Mouse (Mus musculus) heart, postnatal 0 days (tissue): ENCODE measurements around the gene Rnf4. TPM values are rescaled to one million over a fixed set of nuclear protein-coding genes. Genes with fewer than 3 reads are reported as not detected.

ENCODE experiments used
- ATAC-seq: fragments of 200-750 bp; cut with Nextera tagmentation; 2 replicates; pipeline ENCODE4 v1.8.0; 2017; ENCODE audit warnings: low read depth, moderate number of reproducible peaks, moderate library complexity; ENCODE audit not compliant: insufficient read depth
- DNase-seq: peaks from one replicate; pipeline ENCODE4 v3.0.0-alpha.2; 2016; ENCODE audit warnings: low spot score
- H3K27ac ChIP-seq: fragments of 300-500 bp; sonication (generic); 2 replicates; pipeline ENCODE4 v1.5.1; 2014; ENCODE audit warnings: low read depth, mild to moderate bottlenecking
- H3K27me3 ChIP-seq: fragments of 300-500 bp; sonication (generic); 2 replicates; pipeline ENCODE4 v1.6.1; 2014; ENCODE audit warnings: low read length, mixed read lengths; ENCODE audit not compliant: control insufficient read depth, insufficient read depth
- H3K36me3 ChIP-seq: fragments of 300-500 bp; sonication (generic); replicated peaks from 2 replicates; pipeline ENCODE4 v1.6.1; 2014; ENCODE audit warnings: low read length, mixed read lengths; ENCODE audit not compliant: control insufficient read depth, insufficient read depth
- H3K4me1 ChIP-seq: fragments of 300-500 bp; sonication (generic); 2 replicates; pipeline ENCODE4 v1.6.1; 2014; ENCODE audit warnings: antibody characterized with exemption; ENCODE audit not compliant: control insufficient read depth, insufficient read depth
- H3K4me2 ChIP-seq: fragments of 300-500 bp; sonication (generic); 2 replicates; pipeline ENCODE4 v1.6.1; 2014; ENCODE audit warnings: low read depth, mild to moderate bottlenecking, low read length, moderate library complexity
- H3K4me3 ChIP-seq: fragments of 300-500 bp; sonication (generic); 2 replicates; pipeline ENCODE4 v1.5.1; 2014; ENCODE audit warnings: low read depth, low read length
- H3K9ac ChIP-seq: fragments of 300-500 bp; sonication (generic); replicated peaks from 2 replicates; pipeline ENCODE4 v1.6.1; 2014; ENCODE audit warnings: low read depth, low read length, mixed read lengths
- H3K9me3 ChIP-seq: fragments of 300-500 bp; sonication (generic); replicated peaks from 2 replicates; pipeline ENCODE4 v1.6.1; 2016; ENCODE audit warnings: low read length; ENCODE audit not compliant: control insufficient read depth
- CTCF ChIP-seq: IDR thresholded peaks from 2 replicates; pipeline ENCODE4 v1.5.1; 2016; ENCODE audit warnings: antibody characterized with exemption, control low read depth, low read depth
- EP300 ChIP-seq: IDR thresholded peaks from 2 replicates; pipeline ENCODE4 v1.6.1; 2016; ENCODE audit warnings: antibody characterized with exemption, low read depth
- WGBS: fragments of 180-500 bp; shearing (Covaris S2); extraction: QIAGEN DNeasy Blood & Tissue Kit; methylation state at CpG from one replicate; pipeline ENCODE4 v1.1.7; 2014; 5-methylcytosine and 5-hydroxymethylcytosine counted together
- polyA plus RNA-seq: library from polyadenylated mRNA; unstranded; fragments of >200 nt; fragmentation: Nextera tagmentation; extraction: Ambion mirVana; gene quantifications from 2 replicates; pipeline ENCODE4 v1.2.1, GENCODE M21; 2015
- total RNA-seq: library from RNA; depleted of rRNA; stranded (reverse); fragments of >200 nt; gene quantifications from 2 replicates; pipeline ENCODE4 v1.2.3, GENCODE M21; 2014; ENCODE audit warnings: low replicate concordance

The Rnf4 gene
- total and polyA plus RNA-seq, 2 experiments from 2014 or later = 61.1 to 82.5 TPM

GRCm38 (mm10) chr5:34289286-34289685 is 46.8 kb upstream of the Rnf4 start:
- DNase-seq = no peak
- WGBS = 54% methylated on average over 2 of the region's 2 CpGs

GRCm38 (mm10) chr5:34293363-34293762 is 42.7 kb upstream of the Rnf4 start:
- H3K4me1 ChIP-seq = peaks cover 14% of the 10 kb centered on the region
- ATAC-seq (no peak), DNase-seq (no peak)
- no peaks in the 10 kb centered on the region for H3K36me3 ChIP-seq
- no peaks in the 10 kb centered on the region for H3K9me3 ChIP-seq
- peaks cover 20% of the 10 kb centered on the region for H3K27me3 ChIP-seq
- TF ChIP-seq EP300 (no peak), CTCF (no peak)
- no peak overlapping the region for H3K27ac ChIP-seq
- WGBS = 77% methylated on average over 6 of the region's 6 CpGs
- H3K4me3 ChIP-seq = no peak overlapping the region
- H3K4me2 ChIP-seq = no peak overlapping the region
- H3K9ac ChIP-seq = no peak overlapping the region

More at GRCm38 (mm10) chr5:34289286-34289685, 46.8 kb upstream of the Rnf4 start:
- Histone ChIP-seq H3K9ac (no peak overlapping the region), H3K27me3 (peaks cover 57% of the 10 kb centered on the region), H3K4me3 (no peak overlapping the region), H3K9me3 (no peaks in the 10 kb centered on the region), H3K4me1 (peaks cover 3% of the 10 kb centered on the region), H3K4me2 (no peak overlapping the region), H3K27ac (no peak overlapping the region), H3K36me3 (no peaks in the 10 kb centered on the region)
- TF ChIP-seq CTCF (no peak), EP300 (no peak)
- ATAC-seq = no peak

DNA sequence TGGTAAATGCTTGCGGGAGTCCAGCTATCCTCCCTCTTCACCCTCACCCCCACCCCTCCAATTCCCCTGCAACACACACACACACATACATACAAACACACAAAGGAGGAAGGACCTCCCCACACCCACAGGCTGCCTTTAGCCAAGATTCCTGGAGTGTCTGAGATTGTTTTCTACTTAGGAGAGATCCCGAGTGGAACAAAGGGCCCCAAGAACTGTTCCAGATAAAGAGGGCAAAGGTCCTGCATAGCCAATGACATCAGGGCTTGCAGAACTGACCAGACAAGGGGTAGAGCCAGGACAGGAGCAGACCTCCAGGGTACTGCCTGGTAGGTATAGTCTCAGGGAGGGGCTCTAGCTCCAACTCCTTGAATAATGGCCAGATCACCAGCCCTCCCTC is 41.4 kb upstream of the Rnf4 start:
- ATAC-seq = peak; percentile 69
- 18% methylated on average over 2 of the region's 2 CpGs for WGBS
- Histone ChIP-seq H3K4me3 (no peak overlapping the region), H3K9me3 (no peaks in the 10 kb centered on the region), H3K27ac (peak overlapping the region; percentile 30; the same call in 1 of the 2 replicates), H3K27me3 (peaks cover 10% of the 10 kb centered on the region), H3K36me3 (no peaks in the 10 kb centered on the region), H3K4me2 (no peak overlapping the region), H3K4me1 (peaks cover 14% of the 10 kb centered on the region), H3K9ac (no peak overlapping the region)
- TF ChIP-seq CTCF = no peak
- no peak for TF ChIP-seq EP300
- DNase-seq = peak; percentile 40

GRCm38 (mm10) chr5:34295141-34295540 is 40.9 kb upstream of the Rnf4 start:
- no peak overlapping the region for H3K4me3 ChIP-seq
- H3K27me3 ChIP-seq = peaks cover 7% of the 10 kb centered on the region; the same call in 1 of the 2 replicates
- no peaks in the 10 kb centered on the region for H3K36me3 ChIP-seq
- no peak overlapping the region for H3K4me2 ChIP-seq
- H3K4me1 ChIP-seq = peaks cover 14% of the 10 kb centered on the region
- no peaks in the 10 kb centered on the region for H3K9me3 ChIP-seq
- TF ChIP-seq CTCF (no peak), EP300 (no peak)
- 79% methylated on average over 2 of the region's 2 CpGs for WGBS
- H3K27ac ChIP-seq = no peak overlapping the region
- DNase-seq (no peak), ATAC-seq (no peak)
- H3K9ac ChIP-seq = no peak overlapping the region

DNA sequence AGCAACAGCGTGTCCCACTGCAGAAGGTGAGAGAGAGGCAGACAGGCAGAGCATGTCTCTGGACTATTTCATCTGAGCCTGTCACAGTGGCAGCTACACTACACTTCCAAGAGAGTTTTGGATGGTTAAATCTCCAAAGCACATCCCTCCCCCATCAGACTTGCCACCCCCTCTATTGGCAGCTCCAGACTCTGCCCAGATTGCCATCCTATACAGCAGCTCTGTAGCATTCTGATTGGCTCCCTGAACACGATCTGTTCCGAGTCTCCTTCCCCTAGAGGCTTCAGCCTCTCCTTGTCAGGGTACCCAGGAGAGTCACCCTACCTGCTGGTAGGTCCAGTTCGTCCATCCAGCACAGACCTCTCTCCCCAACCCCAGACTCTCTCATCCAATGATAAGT is 38.0 kb upstream of the Rnf4 start:
- DNase-seq (no peak), ATAC-seq (no peak)
- Histone ChIP-seq H3K27ac (no peak overlapping the region), H3K9ac (no peak overlapping the region), H3K4me1 (peaks cover 14% of the 10 kb centered on the region), H3K36me3 (no peaks in the 10 kb centered on the region), H3K4me3 (no peak overlapping the region), H3K4me2 (no peak overlapping the region), H3K27me3 (0 out of 2 replicates have a peak, but pooled peaks cover 4% of the 10 kb centered on the region), H3K9me3 (no peaks in the 10 kb centered on the region)
- WGBS = 59% methylated on average over 4 of the region's 4 CpGs
- TF ChIP-seq EP300 = no peak

DNA sequence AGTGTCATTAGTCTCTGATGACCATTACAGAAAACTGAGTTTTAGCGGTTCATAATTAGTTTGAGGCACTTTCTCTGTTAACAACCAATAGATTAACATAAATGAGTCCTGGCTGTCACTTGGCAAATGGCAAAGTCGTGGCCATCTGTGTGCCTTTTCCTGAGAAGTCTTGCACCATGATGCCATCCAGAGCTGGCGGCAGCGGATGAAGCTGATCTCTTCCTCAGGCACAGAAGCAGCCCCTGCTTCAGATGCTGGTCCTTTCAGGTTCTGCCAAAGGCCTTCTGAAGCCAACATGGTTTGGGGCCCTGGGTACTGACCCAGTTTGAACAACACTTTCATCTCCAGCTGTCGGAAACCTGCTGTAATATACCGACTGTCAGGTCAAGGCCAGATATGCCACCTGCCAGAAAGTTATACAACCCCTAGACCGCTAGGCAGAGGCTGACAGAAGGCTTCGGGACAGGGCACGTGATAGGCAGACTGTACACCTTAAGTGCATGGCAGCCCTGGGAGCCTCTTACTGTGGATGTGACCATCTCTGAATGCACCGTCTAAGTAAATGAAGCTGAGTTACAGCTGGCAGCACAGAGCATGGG is 37.1 kb upstream of the Rnf4 start:
- ATAC-seq = no peak
- WGBS = 81% methylated on average over 10 of the region's 10 CpGs
- Histone ChIP-seq H3K9ac (no peak overlapping the region), H3K4me3 (no peak overlapping the region), H3K9me3 (no peaks in the 10 kb centered on the region), H3K4me1 (peaks cover 14% of the 10 kb centered on the region), H3K27me3 (0 out of 2 replicates have a peak, but pooled peaks cover 4% of the 10 kb centered on the region), H3K4me2 (no peak overlapping the region), H3K27ac (no peak overlapping the region), H3K36me3 (no peaks in the 10 kb centered on the region)
- TF ChIP-seq EP300 (no peak), CTCF (no peak)
- no peak for DNase-seq
